Mouse (Mus musculus): Measurements from ENCODE around the gene Milr1.

- TF ChIP-seq CTCF (IDR thresholded peaks at IDR 0.05; ENCODE audit: extremely low read depth, insufficient read length, insufficient replicate concordance, low read depth, low read length): no peak
- TF ChIP-seq POLR2A (IDR thresholded peaks at IDR 0.05; ENCODE audit: low read depth, low read length): no peak
Measured at GRCm38 (mm10) chr11:106785043-106785442, 34.0 kb downstream of the Milr1 start.

Data from small intestine, adult 2 months (tissue).